Mouse (Mus musculus): ENCODE data around the gene Krt80. TPM values are rescaled to one million over a fixed set of nuclear protein-coding genes. Genes with fewer than 3 reads are reported as not detected.
A peak's percentile ranks its signal among the peaks of the same experiment; 100 is the strongest.

The Krt80 gene
- polyA plus RNA-seq, 1 experiment from 2014 or later = 0.09 TPM

DNA sequence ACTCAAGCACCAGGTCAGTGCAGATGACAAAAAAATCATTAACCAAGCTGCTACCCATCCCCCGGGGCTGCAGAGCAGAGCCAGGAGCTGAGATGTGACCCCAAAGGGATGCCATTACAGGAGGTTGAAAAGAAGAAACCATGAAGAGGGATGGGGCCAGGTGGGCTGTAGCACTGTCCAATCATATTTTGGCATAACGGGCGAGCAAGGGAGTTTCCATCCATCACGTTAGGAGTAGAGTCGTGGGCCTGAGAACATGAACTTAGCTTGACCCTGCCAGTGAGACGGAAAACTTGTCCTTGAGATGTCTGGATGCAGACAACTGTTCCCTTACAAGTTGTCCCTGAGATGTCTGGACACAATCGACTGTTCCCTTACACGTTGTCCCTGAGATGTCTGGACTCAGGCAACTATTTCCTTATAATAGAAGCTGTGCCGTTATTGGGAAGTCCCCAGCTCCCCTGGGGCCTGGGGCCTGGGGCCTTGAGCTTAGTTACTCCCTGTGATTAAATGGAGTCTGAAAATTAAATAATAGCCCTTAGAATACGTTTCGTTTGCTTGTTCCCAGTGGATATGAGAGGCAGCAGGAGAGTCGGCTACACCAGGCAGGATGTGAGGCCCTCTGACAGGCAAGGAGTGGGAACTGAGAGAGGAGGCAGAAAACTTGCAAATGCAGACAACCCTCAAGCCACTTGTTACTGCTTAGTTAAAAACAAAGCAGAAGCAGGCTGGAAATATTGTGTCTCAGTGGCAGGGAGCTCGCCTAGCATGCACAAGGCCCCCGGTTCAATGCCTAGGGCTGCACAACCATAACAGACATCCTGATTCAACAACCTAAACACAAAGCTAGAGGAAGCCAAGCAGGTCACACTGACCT is 50.8 kb downstream of the Krt80 start:
- H3K4me3 ChIP-seq (ENCODE audit: low read depth, low read length) = no peak overlapping the region
- WGBS = 62% methylated on average over 14 of the region's 14 CpGs
- no peak overlapping the region for H3K4me2 ChIP-seq (replicated peaks; ENCODE audit: low read depth, low read length)
- no peak overlapping the region for H3K9ac ChIP-seq (ENCODE audit: low read depth, low read length)
- 0 out of 2 replicates have a peak, but pooled peaks cover 2% of the 10 kb centered on the region for H3K4me1 ChIP-seq (replicated peaks; ENCODE audit: control insufficient read depth, insufficient read depth, low read length)
- DNase-seq (ENCODE audit: low spot score) (no peak), ATAC-seq (ENCODE audit: low FRiP score) (no peak)
- no peak overlapping the region for H3K27ac ChIP-seq (ENCODE audit: low read depth, low read length)
- no peaks in the 10 kb centered on the region for H3K9me3 ChIP-seq (ENCODE audit: control insufficient read depth, low read length)
- H3K36me3 ChIP-seq (ENCODE audit: control insufficient read depth, insufficient read depth, low read length) = no peaks in the 10 kb centered on the region
- no peaks in the 10 kb centered on the region for H3K27me3 ChIP-seq (ENCODE audit: control insufficient read depth, insufficient read depth, low read length)

DNA sequence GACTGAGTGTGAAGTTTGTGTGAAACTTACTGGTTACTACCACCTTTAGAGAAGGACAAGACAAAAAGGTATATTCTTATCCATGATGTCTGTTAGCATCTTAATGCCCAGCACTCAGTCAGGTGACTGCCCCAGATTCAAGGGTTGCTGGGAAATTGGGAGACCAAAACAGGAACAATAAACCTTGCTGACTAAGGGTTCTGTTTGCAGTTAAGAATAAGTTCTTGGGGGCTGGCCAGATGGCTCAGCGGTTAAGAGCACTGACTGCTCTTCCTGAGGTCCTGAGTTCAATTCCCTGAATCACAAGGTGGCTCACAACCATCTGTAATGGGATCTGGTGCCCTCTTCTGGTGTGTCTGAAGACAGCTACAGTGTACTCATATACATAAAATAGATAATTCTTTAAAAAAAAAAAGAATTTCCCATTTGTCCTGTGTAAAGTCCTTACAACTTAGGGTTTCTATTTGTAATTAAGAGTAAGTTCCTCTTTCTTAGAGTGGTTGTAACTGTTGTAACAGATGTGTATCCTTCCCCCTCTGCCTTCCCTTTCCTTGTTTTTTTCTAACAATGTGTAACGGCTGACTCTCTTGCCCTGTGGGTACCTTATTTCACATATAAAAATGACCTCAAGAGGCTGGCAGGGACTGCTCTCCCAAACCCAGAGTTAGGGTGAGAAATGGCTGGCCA is 52.0 kb downstream of the Krt80 start:
- no peaks in the 10 kb centered on the region for H3K36me3 ChIP-seq (ENCODE audit: control insufficient read depth, insufficient read depth, low read length)
- H3K27ac ChIP-seq (ENCODE audit: low read depth, low read length) = no peak overlapping the region
- H3K27me3 ChIP-seq (ENCODE audit: control insufficient read depth, insufficient read depth, low read length) = no peaks in the 10 kb centered on the region
- H3K9me3 ChIP-seq (ENCODE audit: control insufficient read depth, low read length) = no peaks in the 10 kb centered on the region
- H3K9ac ChIP-seq (ENCODE audit: low read depth, low read length) = no peak overlapping the region
- H3K4me2 ChIP-seq (replicated peaks; ENCODE audit: low read depth, low read length) = no peak overlapping the region
- DNase-seq (ENCODE audit: low spot score) (no peak), ATAC-seq (ENCODE audit: low FRiP score) (no peak)
- H3K4me1 ChIP-seq (replicated peaks; ENCODE audit: control insufficient read depth, insufficient read depth, low read length) = 0 out of 2 replicates have a peak, but pooled peaks cover 2% of the 10 kb centered on the region
- H3K4me3 ChIP-seq (ENCODE audit: low read depth, low read length) = no peak overlapping the region
- 79% methylated on average over 2 of the region's 2 CpGs for WGBS

DNA sequence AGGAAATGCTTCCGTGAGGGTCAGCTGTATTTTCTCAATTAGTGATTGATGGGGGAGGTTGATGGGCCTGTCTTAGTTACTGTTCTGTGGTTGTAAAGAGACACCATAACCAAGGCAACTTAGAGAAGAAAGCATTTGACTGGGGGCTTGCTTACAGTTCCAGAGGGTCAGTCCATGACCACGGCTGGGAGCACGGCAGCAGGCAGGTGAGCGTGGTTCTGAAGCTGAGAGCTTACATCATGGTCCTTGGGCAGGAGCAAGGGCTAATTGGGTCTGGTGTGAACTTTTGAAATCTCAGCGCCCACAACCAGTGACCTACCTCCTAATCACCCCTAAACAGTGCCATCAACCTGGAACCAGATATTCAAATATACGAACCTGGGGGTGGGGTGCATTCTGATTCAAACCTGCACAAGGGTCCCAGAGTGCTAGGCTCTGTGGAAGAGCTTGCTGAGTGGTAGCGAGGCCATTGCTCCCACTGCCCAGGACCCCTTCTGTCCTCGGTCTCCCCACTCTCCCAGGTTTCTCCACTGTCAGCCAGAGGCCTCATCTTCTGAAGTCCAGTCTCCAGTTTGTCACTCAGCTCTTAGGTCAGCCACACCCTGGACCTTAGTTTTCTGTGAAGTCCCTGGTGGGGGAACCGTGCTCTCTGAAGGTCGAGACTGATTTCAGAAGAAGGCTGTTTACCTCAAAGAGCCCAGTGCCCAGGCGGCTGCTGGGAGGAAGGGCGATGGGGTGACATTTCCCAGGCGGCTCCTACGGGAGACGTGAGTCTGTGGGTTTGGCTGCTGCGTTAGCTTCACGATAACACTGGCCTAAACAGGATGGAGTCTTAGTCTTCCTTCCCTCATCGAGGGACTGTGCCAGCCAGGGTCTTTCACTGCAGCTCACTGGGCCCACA is 52.8 kb downstream of the Krt80 start:
- Histone ChIP-seq H3K27me3 (ENCODE audit: control insufficient read depth, insufficient read depth, low read length) (no peaks in the 10 kb centered on the region), H3K4me2 (replicated peaks; ENCODE audit: low read depth, low read length) (no peak overlapping the region), H3K36me3 (ENCODE audit: control insufficient read depth, insufficient read depth, low read length) (no peaks in the 10 kb centered on the region), H3K27ac (ENCODE audit: low read depth, low read length) (no peak overlapping the region), H3K4me1 (replicated peaks; ENCODE audit: control insufficient read depth, insufficient read depth, low read length) (0 out of 2 replicates have a peak, but pooled peaks cover 2% of the 10 kb centered on the region), H3K9me3 (ENCODE audit: control insufficient read depth, low read length) (no peaks in the 10 kb centered on the region), H3K9ac (ENCODE audit: low read depth, low read length) (no peak overlapping the region), H3K4me3 (ENCODE audit: low read depth, low read length) (no peak overlapping the region)
- no peak for ATAC-seq (ENCODE audit: low FRiP score)
- 76% methylated on average over 18 of the region's 18 CpGs for WGBS
- DNase-seq (ENCODE audit: low spot score) = no peak

DNA sequence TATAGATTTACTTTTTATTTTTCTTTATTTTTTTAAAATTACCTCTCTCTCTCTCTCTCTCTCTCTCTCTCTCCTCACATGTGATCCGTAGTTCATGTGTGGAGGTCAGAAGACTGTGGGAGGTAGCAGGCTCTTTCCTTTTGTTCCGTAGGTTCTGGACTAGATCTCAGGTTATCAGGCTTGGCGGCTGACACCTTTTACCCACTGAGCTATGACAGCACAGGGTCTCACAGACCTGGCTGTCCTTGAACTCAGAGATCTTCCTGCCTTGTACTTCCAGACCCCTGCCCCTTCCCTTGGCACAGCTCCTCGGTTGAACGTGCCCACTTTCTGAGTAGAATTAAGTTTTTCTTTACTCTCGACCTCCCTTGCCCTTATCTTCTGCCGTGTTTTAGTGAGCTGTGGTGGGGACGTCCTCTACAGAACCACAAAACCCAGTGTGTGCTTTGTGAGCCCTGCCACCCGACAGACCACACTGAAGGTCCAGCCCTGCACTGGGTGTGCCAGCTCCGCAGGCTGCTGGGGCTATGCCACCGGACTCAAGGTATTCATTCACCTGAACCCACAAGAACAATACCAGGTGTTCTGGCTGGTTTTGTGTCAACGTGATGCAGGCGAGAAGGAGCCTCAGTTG is 53.6 kb downstream of the Krt80 start:
- no peak for DNase-seq (ENCODE audit: low spot score)
- Histone ChIP-seq H3K4me3 (ENCODE audit: low read depth, low read length) (no peak overlapping the region), H3K27me3 (ENCODE audit: control insufficient read depth, insufficient read depth, low read length) (no peaks in the 10 kb centered on the region), H3K4me1 (replicated peaks; ENCODE audit: control insufficient read depth, insufficient read depth, low read length) (0 out of 2 replicates have a peak, but pooled peaks cover 2% of the 10 kb centered on the region), H3K9ac (ENCODE audit: low read depth, low read length) (no peak overlapping the region), H3K27ac (ENCODE audit: low read depth, low read length) (no peak overlapping the region), H3K4me2 (replicated peaks; ENCODE audit: low read depth, low read length) (no peak overlapping the region), H3K9me3 (ENCODE audit: control insufficient read depth, low read length) (no peaks in the 10 kb centered on the region), H3K36me3 (ENCODE audit: control insufficient read depth, insufficient read depth, low read length) (no peaks in the 10 kb centered on the region)
- WGBS = 74% methylated on average over 13 of the region's 13 CpGs
- 0 out of 2 replicates have a peak, but pooled peaks have one; percentile 38 for ATAC-seq (ENCODE audit: low FRiP score)

DNA sequence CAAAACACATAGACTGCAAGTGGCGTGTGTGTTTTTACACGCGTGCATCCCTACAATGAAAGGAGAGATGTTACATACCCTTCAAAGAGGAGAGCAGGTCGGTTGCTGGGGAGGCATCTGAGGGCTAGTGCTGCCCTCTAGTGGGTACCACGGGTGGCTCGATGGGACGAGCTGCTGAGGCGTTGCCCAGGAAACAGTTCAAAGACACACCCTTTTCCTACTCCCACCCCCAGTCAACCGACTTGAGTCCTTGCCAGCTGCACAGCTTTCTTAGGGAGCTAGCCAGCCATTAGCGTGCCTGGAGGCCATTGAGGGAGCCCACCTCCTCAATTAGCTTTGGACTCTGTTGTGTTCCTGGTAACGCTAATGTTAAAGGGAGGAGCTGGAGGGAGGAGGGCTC is 54.1 kb downstream of the Krt80 start:
- H3K36me3 ChIP-seq (ENCODE audit: control insufficient read depth, insufficient read depth, low read length) = no peaks in the 10 kb centered on the region
- DNase-seq (ENCODE audit: low spot score) (peak; percentile 92), ATAC-seq (ENCODE audit: low FRiP score) (peak; percentile 83)
- H3K4me1 ChIP-seq (replicated peaks; ENCODE audit: control insufficient read depth, insufficient read depth, low read length) = 0 out of 2 replicates have a peak, but pooled peaks cover 2% of the 10 kb centered on the region
- no peak overlapping the region for H3K9ac ChIP-seq (ENCODE audit: low read depth, low read length)
- H3K27ac ChIP-seq (ENCODE audit: low read depth, low read length) = no peak overlapping the region
- no peaks in the 10 kb centered on the region for H3K9me3 ChIP-seq (ENCODE audit: control insufficient read depth, low read length)
- WGBS = 5% methylated on average over 11 of the region's 11 CpGs
- H3K27me3 ChIP-seq (ENCODE audit: control insufficient read depth, insufficient read depth, low read length) = no peaks in the 10 kb centered on the region
- peak overlapping the region; percentile 11; the same call in 1 of the 2 replicates for H3K4me2 ChIP-seq (replicated peaks; ENCODE audit: low read depth, low read length)
- no peak overlapping the region for H3K4me3 ChIP-seq (ENCODE audit: low read depth, low read length)

DNA sequence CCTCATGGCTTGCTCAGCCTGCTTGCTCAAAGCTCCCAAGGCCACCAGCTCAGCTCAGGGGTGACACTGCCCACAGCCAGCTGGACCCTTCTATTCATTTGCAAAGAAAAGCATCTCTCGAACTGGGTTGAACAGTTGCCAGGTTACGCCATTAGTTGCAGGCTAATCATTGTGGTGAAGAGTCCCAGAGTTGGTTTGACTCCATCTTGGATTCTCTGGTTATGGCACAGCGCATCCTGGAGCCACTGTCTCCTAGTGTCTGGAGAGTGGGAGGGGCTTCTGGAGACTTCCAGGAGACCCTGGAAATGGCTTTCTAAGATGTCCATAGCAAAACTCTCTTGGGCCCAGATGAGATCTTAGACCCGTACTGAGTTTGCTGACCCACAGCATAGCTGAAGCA is 54.6 kb downstream of the Krt80 start:
- no peak for DNase-seq (ENCODE audit: low spot score)
- ATAC-seq (ENCODE audit: low FRiP score) = peak; percentile 25; the same call in 1 of the 2 replicates
- H3K9ac ChIP-seq (ENCODE audit: low read depth, low read length) = no peak overlapping the region
- H3K4me2 ChIP-seq (replicated peaks; ENCODE audit: low read depth, low read length) = no peak overlapping the region
- no peaks in the 10 kb centered on the region for H3K27me3 ChIP-seq (ENCODE audit: control insufficient read depth, insufficient read depth, low read length)
- 80% methylated on average over 4 of the region's 4 CpGs for WGBS
- H3K9me3 ChIP-seq (ENCODE audit: control insufficient read depth, low read length) = no peaks in the 10 kb centered on the region
- H3K27ac ChIP-seq (ENCODE audit: low read depth, low read length) = no peak overlapping the region
- no peaks in the 10 kb centered on the region for H3K36me3 ChIP-seq (ENCODE audit: control insufficient read depth, insufficient read depth, low read length)
- H3K4me3 ChIP-seq (ENCODE audit: low read depth, low read length) = no peak overlapping the region
- H3K4me1 ChIP-seq (replicated peaks; ENCODE audit: control insufficient read depth, insufficient read depth, low read length) = 0 out of 2 replicates have a peak, but pooled peaks cover 2% of the 10 kb centered on the region

DNA sequence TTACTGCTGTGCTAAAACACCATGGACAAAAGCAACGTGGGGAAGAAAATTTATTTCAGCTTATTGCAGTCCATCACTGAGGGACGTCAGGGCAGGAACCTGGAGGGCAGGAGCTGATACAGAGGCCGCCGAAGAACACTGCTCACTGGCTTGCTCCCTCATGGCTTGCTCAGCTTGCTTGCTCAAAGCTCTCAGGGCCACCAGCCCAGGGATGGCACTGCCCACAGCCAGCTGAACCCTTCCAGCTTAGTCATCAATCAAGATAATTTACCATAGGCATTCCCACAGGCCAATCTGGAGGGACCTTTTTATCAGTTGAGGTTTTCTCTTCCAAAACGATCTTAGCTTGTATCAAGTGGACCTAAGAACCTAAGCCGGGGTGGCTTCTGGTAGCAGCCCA is 58.0 kb downstream of the Krt80 start:
- Histone ChIP-seq H3K4me2 (replicated peaks; ENCODE audit: low read depth, low read length) (no peak overlapping the region), H3K27me3 (ENCODE audit: control insufficient read depth, insufficient read depth, low read length) (no peaks in the 10 kb centered on the region), H3K4me1 (replicated peaks; ENCODE audit: control insufficient read depth, insufficient read depth, low read length) (no peaks in the 10 kb centered on the region), H3K9ac (ENCODE audit: low read depth, low read length) (no peak overlapping the region), H3K4me3 (ENCODE audit: low read depth, low read length) (no peak overlapping the region), H3K36me3 (ENCODE audit: control insufficient read depth, insufficient read depth, low read length) (no peaks in the 10 kb centered on the region), H3K9me3 (ENCODE audit: control insufficient read depth, low read length) (no peaks in the 10 kb centered on the region), H3K27ac (ENCODE audit: low read depth, low read length) (no peak overlapping the region)
- DNase-seq (ENCODE audit: low spot score) (no peak), ATAC-seq (ENCODE audit: low FRiP score) (no peak)
- 85% methylated on average over 6 of the region's 6 CpGs for WGBS

Measured in hindbrain, embryonic 11.5 days (tissue).